8 mouse cellular contexts compared by ENCODE assay signal in the genomic region with DNA sequence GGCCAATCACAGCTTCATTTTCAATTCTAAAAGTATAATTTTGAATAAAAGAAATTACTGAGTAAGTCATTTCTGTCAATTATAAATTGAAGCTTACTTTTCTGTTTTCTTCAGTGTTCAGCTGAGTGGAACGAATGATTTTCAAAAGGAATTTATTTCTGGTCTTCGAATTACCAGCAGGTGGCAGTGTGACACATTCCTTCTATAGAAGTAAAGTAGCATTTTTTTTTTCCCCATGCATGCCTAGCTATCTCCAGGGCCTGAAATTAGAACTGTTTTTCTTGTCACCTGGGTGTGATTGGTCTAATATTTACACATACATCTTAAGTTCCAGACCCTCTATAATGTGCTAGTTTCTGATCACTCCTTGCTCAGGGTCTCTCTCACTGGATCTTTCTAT.
A peak's percentile ranks its signal among the peaks of the same experiment; 100 is the strongest.
DNase-seq lines count a peak whose midpoint lies in the region; ATAC-seq lines count a peak whose summit lies in the region.
"Had no signal": no experiment of that assay in that cellular context is flagged by ENCODE, and none has a peak within 500 bp of the region (broad histone marks: within the 10 kb centered on the region; RNA-seq: fewer than 3 reads in every experiment).

No protein-coding gene starts in this region.

- intact Hi-C loops in heart, postnatal 36 days (cut with DNase I): loop anchor here (10.0 kb wide), 1 partner anchor 498 kb away; no protein-coding TSS in a partner anchor

- H3K4me2 ChIP-seq in hindbrain, embryonic 11.5 days (replicated peaks; ENCODE audit: low read depth, low read length): no peak overlapping the region
- H3K4me2 ChIP-seq in hindbrain, embryonic 16.5 days (ENCODE audit: low read length): no peak overlapping the region
- H3K4me2 ChIP-seq in embryonic facial prominence, embryonic 14.5 days (ENCODE audit: low read depth, low read length): no peak overlapping the region
- H3K4me2 ChIP-seq: heart, embryonic 13.5 days had no signal

- peak; percentile 49 for DNase-seq in hindbrain, embryonic 11.5 days (ENCODE audit: low spot score)
- DNase-seq in right cerebral cortex, adult 18-20 months: peak; percentile 2
- no peak for DNase-seq in right cerebral cortex, postnatal 25 days
- peak; percentile 55 for DNase-seq in embryonic facial prominence, embryonic 14.5 days (ENCODE audit: low spot score)
- DNase-seq in telencephalon, adult 2 months (ENCODE audit: low read depth, low spot score): peak; percentile 12
- DNase-seq in heart, postnatal 36 days: no peak

- H3K36me3 ChIP-seq in hindbrain, embryonic 11.5 days (ENCODE audit: control insufficient read depth, insufficient read depth, low read length): no peaks in the 10 kb centered on the region
- no peaks in the 10 kb centered on the region for H3K36me3 ChIP-seq in hindbrain, embryonic 16.5 days (ENCODE audit: control insufficient read depth, insufficient read depth, low read length)
- H3K36me3 ChIP-seq in embryonic facial prominence, embryonic 14.5 days (ENCODE audit: control insufficient read depth, insufficient read depth, low read length): no peaks in the 10 kb centered on the region
- H3K36me3 ChIP-seq: heart, embryonic 13.5 days had no signal

- no peak overlapping the region for H3K9ac ChIP-seq in hindbrain, embryonic 11.5 days (ENCODE audit: low read depth, low read length)
- no peak overlapping the region for H3K9ac ChIP-seq in hindbrain, embryonic 16.5 days (ENCODE audit: low read depth, low read length)
- no peak overlapping the region for H3K9ac ChIP-seq in embryonic facial prominence, embryonic 14.5 days (ENCODE audit: low read depth, low read length)
- H3K9ac ChIP-seq: heart, embryonic 13.5 days had no signal

- no peaks in the 10 kb centered on the region for H3K27me3 ChIP-seq in hindbrain, embryonic 11.5 days (ENCODE audit: control insufficient read depth, insufficient read depth, low read length)
- H3K27me3 ChIP-seq in hindbrain, embryonic 16.5 days (replicated peaks; ENCODE audit: control insufficient read depth, insufficient read depth, low read length): no peaks in the 10 kb centered on the region
- H3K27me3 ChIP-seq in embryonic facial prominence, embryonic 14.5 days (replicated peaks; ENCODE audit: control insufficient read depth, insufficient read depth, low read length): no peaks in the 10 kb centered on the region
- H3K27me3 ChIP-seq: heart, embryonic 13.5 days had no signal

- H3K4me3 ChIP-seq in hindbrain, embryonic 11.5 days (ENCODE audit: low read depth, low read length): no peak overlapping the region
- H3K4me3 ChIP-seq in hindbrain, embryonic 16.5 days (ENCODE audit: low read length): no peak overlapping the region
- no peak overlapping the region for H3K4me3 ChIP-seq in embryonic facial prominence, embryonic 14.5 days (ENCODE audit: low read depth, low read length)
- H3K4me3 ChIP-seq: heart, embryonic 13.5 days had no signal

- ATAC-seq in hindbrain, embryonic 11.5 days (ENCODE audit: low FRiP score): no peak
- ATAC-seq in hindbrain, embryonic 16.5 days: no peak
- ATAC-seq in embryonic facial prominence, embryonic 14.5 days (ENCODE audit: low read depth): no peak

- no peaks in the 10 kb centered on the region for H3K9me3 ChIP-seq in hindbrain, embryonic 11.5 days (ENCODE audit: control insufficient read depth, low read length)
- H3K9me3 ChIP-seq in hindbrain, embryonic 16.5 days (ENCODE audit: control insufficient read depth, low read length): no peaks in the 10 kb centered on the region
- no peaks in the 10 kb centered on the region for H3K9me3 ChIP-seq in embryonic facial prominence, embryonic 14.5 days (ENCODE audit: control insufficient read depth, low read length)
- H3K9me3 ChIP-seq: heart, embryonic 13.5 days had no signal

- 21% methylated on average over 2 of the region's 2 CpGs for WGBS in hindbrain, embryonic 11.5 days
- 21% methylated on average over 2 of the region's 2 CpGs for WGBS in hindbrain, embryonic 16.5 days
- 21% methylated on average over 2 of the region's 2 CpGs for whole genome bisulfite sequencing in embryonic facial prominence, embryonic 14.5 days

- no peak overlapping the region for H3K27ac ChIP-seq in hindbrain, embryonic 11.5 days (ENCODE audit: low read depth, low read length)
- H3K27ac ChIP-seq in hindbrain, embryonic 16.5 days (ENCODE audit: low read depth, low read length): no peak overlapping the region
- no peak overlapping the region for H3K27ac ChIP-seq in embryonic facial prominence, embryonic 14.5 days (replicated peaks; ENCODE audit: low read depth, low read length)
- H3K27ac ChIP-seq: heart, embryonic 13.5 days had no signal

- H3K4me1 ChIP-seq in hindbrain, embryonic 11.5 days (replicated peaks; ENCODE audit: control insufficient read depth, insufficient read depth, low read length): no peaks in the 10 kb centered on the region
- H3K4me1 ChIP-seq in hindbrain, embryonic 16.5 days (ENCODE audit: control insufficient read depth, insufficient read depth, low read depth, low read length): no peaks in the 10 kb centered on the region
- H3K4me1 ChIP-seq in embryonic facial prominence, embryonic 14.5 days (ENCODE audit: control insufficient read depth, insufficient read depth, low read length): no peaks in the 10 kb centered on the region
- H3K4me1 ChIP-seq: heart, embryonic 13.5 days had no signal

Comparison
In these comparisons a context has a peak if more than half of its experiments do, and no peak if none do; other contexts are left out.
1. DNase-seq: peak in hindbrain, embryonic 11.5 days (single experiment), right cerebral cortex, adult 18-20 months (single experiment), embryonic facial prominence, embryonic 14.5 days (single experiment) and telencephalon, adult 2 months (single experiment); none in right cerebral cortex, postnatal 25 days (single experiment) and heart, postnatal 36 days (0 of 2).